Mouse (Mus musculus): ENCODE data around the gene Ttll13.

Ttll13 gene

GRCm38 (mm10) chr7:80246148-80246721 is at the start of gene Ttll13:
Gene Ttll13, plus strand, starts transcription at chr7:80246376.
- peak; percentile 95 for DNase-seq (ENCODE audit: low read depth, low spot score)

- no peak for DNase-seq (ENCODE audit: low read depth, low spot score)
These were observed 48.8 kb upstream of the Ttll13 start for GRCm38 (mm10) chr7:80197371-80197770.

GRCm38 (mm10) chr7:80197941-80198778 is 48.0 kb upstream of the Ttll13 start:
- no peak for DNase-seq (ENCODE audit: low read depth, low spot score)

GRCm38 (mm10) chr7:80198863-80199262 is 47.3 kb upstream of the Ttll13 start:
- no peak for DNase-seq (ENCODE audit: low read depth, low spot score)

GRCm38 (mm10) chr7:80199286-80199685 is 46.9 kb upstream of the Ttll13 start:
- no peak for DNase-seq (ENCODE audit: low read depth, low spot score)

GRCm38 (mm10) chr7:80199851-80200587 is 46.2 kb upstream of the Ttll13 start:
- DNase-seq (ENCODE audit: low read depth, low spot score), result no peak

- no peak for DNase-seq (ENCODE audit: low read depth, low spot score)
These were observed 45.6 kb upstream of the Ttll13 start for GRCm38 (mm10) chr7:80200588-80200945.

GRCm38 (mm10) chr7:80200963-80201539 is 45.1 kb upstream of the Ttll13 start:
- no peak for DNase-seq (ENCODE audit: low read depth, low spot score)

- no peak for DNase-seq (ENCODE audit: low read depth, low spot score)
These were observed 44.2 kb upstream of the Ttll13 start for GRCm38 (mm10) chr7:80201888-80202540.

GRCm38 (mm10) chr7:80202961-80203360 is 43.2 kb upstream of the Ttll13 start:
- DNase-seq (ENCODE audit: low read depth, low spot score), result no peak

- DNase-seq (ENCODE audit: low read depth, low spot score), result no peak
These were observed 42.5 kb upstream of the Ttll13 start for GRCm38 (mm10) chr7:80203638-80204096.

GRCm38 (mm10) chr7:80204362-80204761 is 41.8 kb upstream of the Ttll13 start:
- no peak for DNase-seq (ENCODE audit: low read depth, low spot score)

- no peak for DNase-seq (ENCODE audit: low read depth, low spot score)
These were observed 41.2 kb upstream of the Ttll13 start for GRCm38 (mm10) chr7:80204961-80205360.

GRCm38 (mm10) chr7:80205705-80206589 is 40.2 kb upstream of the Ttll13 start:
- no peak for DNase-seq (ENCODE audit: low read depth, low spot score)

- peak; percentile 66 for DNase-seq (ENCODE audit: low read depth, low spot score)
These were observed 38.9 kb upstream of the Ttll13 start for GRCm38 (mm10) chr7:80207314-80207731.

- no peak for DNase-seq (ENCODE audit: low read depth, low spot score)
These were observed 38.0 kb upstream of the Ttll13 start for GRCm38 (mm10) chr7:80208026-80208642.

- DNase-seq (ENCODE audit: low read depth, low spot score), result peak; percentile 92
These were observed 37.3 kb upstream of the Ttll13 start for GRCm38 (mm10) chr7:80208738-80209430.

GRCm38 (mm10) chr7:80209669-80210068 is 36.5 kb upstream of the Ttll13 start:
- DNase-seq (ENCODE audit: low read depth, low spot score), result no peak

GRCm38 (mm10) chr7:80210982-80211381 is 35.2 kb upstream of the Ttll13 start:
- DNase-seq (ENCODE audit: low read depth, low spot score), result no peak
